Mouse (Mus musculus) lung, adult 2 months (tissue): Measurements from ENCODE around the gene Fbxw8. TPM values are rescaled to one million over a fixed set of nuclear protein-coding genes. Genes with fewer than 3 reads are reported as not detected.

Source experiments
- DNase-seq: peaks from one replicate; pipeline ENCODE4 v3.0.0; 2022
- H3K4me1 ChIP-seq: fragments of 200-500 bp; 2 replicates; pipeline ENCODE4 v1.6.1; 2011; ENCODE audit warnings: low read length; ENCODE audit not compliant: control insufficient read depth, insufficient read depth
- H3K4me3 ChIP-seq: fragments of 200-500 bp; replicated peaks from 2 replicates; pipeline ENCODE3; 2011; ENCODE audit warnings: low read depth, mild to moderate bottlenecking, control low read depth, low read length; ENCODE audit errors: extremely low read depth
- CTCF ChIP-seq: fragments of 200-500 bp; IDR thresholded peaks from 2 replicates; pipeline ENCODE4 v1.5.1; 2011; ENCODE audit warnings: mild to moderate bottlenecking, low read length, control low read depth; ENCODE audit not compliant: insufficient read depth
- POLR2A ChIP-seq: fragments of 200-500 bp; IDR thresholded peaks from 2 replicates; pipeline ENCODE4 v1.6.1; 2011; ENCODE audit warnings: low read depth, mild to moderate bottlenecking, control low read depth, low read length, borderline replicate concordance; ENCODE audit errors: extremely low read depth
- WGBS: fragments of 180-500 bp; shearing (Covaris S2); methylation state at CpG from one replicate; pipeline ENCODE4 v1.1.7; 2018; 5-methylcytosine and 5-hydroxymethylcytosine counted together
- polyA plus RNA-seq: library from polyadenylated mRNA; depleted of rRNA; stranded (reverse); fragments of >200 nt; gene quantifications from 2 replicates; pipeline ENCODE4 v1.2.3, GENCODE M21; 2012

The Fbxw8 gene
- polyA plus RNA-seq, 1 experiment = 79.1 TPM

GRCm38 (mm10) chr5:118118351-118118750 lies 36.9 kb downstream of the Fbxw8 start:
- DNase-seq = no peak
- WGBS = 79% methylated on average over 3 of the region's 3 CpGs
- H3K4me1 ChIP-seq = no peaks in the 10 kb centered on the region
- no peak overlapping the region for H3K4me3 ChIP-seq
- TF ChIP-seq POLR2A = no peak
- no peak for TF ChIP-seq CTCF

GRCm38 (mm10) chr5:118113617-118114016 lies 41.6 kb downstream of the Fbxw8 start:
- H3K4me3 ChIP-seq = no peak overlapping the region
- TF ChIP-seq CTCF = no peak
- TF ChIP-seq POLR2A = no peak
- no peaks in the 10 kb centered on the region for H3K4me1 ChIP-seq
- no peak for DNase-seq
- 75% methylated on average over 13 of the region's 13 CpGs for WGBS

GRCm38 (mm10) chr5:118113043-118113442 lies 42.2 kb downstream of the Fbxw8 start:
- no peak for DNase-seq
- WGBS = 92% methylated on average over 7 of the region's 7 CpGs
- TF ChIP-seq CTCF (no peak), POLR2A (no peak)
- H3K4me3 ChIP-seq = no peak overlapping the region
- no peaks in the 10 kb centered on the region for H3K4me1 ChIP-seq

- DNase-seq = no peak
- TF ChIP-seq POLR2A (no peak), CTCF (no peak)
- Histone ChIP-seq H3K4me1 (no peaks in the 10 kb centered on the region), H3K4me3 (no peak overlapping the region)
- 87% methylated on average over 7 of the region's 7 CpGs for WGBS
Observed at GRCm38 (mm10) chr5:118108794-118109440, 46.3 kb downstream of the Fbxw8 start.

- no peak for DNase-seq
- TF ChIP-seq CTCF (no peak), POLR2A (no peak)
- WGBS = 88% methylated on average over 17 of the region's 17 CpGs
Observed at GRCm38 (mm10) chr5:118108124-118108793, 47.0 kb downstream of the Fbxw8 start.

GRCm38 (mm10) chr5:118106667-118107066 lies 48.6 kb downstream of the Fbxw8 start:
- no peak overlapping the region for H3K4me3 ChIP-seq
- H3K4me1 ChIP-seq = no peaks in the 10 kb centered on the region
- WGBS = 97% methylated on average over 10 of the region's 10 CpGs
- TF ChIP-seq CTCF = no peak
- TF ChIP-seq POLR2A = no peak
- DNase-seq = no peak

More at GRCm38 (mm10) chr5:118108124-118108793, 47.0 kb downstream of the Fbxw8 start:
- Histone ChIP-seq H3K4me1 (no peaks in the 10 kb centered on the region), H3K4me3 (no peak overlapping the region)

GRCm38 (mm10) chr5:118105536-118105935 lies 49.7 kb downstream of the Fbxw8 start:
- no peak for TF ChIP-seq CTCF
- no peak for TF ChIP-seq POLR2A
- Histone ChIP-seq H3K4me3 (no peak overlapping the region), H3K4me1 (no peaks in the 10 kb centered on the region)
- 85% methylated on average over 8 of the region's 8 CpGs for WGBS
- DNase-seq = no peak

GRCm38 (mm10) chr5:118099870-118100478 lies 55.3 kb downstream of the Fbxw8 start:
- no peak for DNase-seq
- WGBS = 81% methylated on average over 8 of the region's 8 CpGs
- no peak for TF ChIP-seq POLR2A
- no peak for TF ChIP-seq CTCF
- Histone ChIP-seq H3K4me1 (no peaks in the 10 kb centered on the region), H3K4me3 (no peak overlapping the region)

- Histone ChIP-seq H3K4me3 (no peak overlapping the region), H3K4me1 (no peaks in the 10 kb centered on the region)
- DNase-seq = no peak
- 81% methylated on average over 11 of the region's 11 CpGs for WGBS
- no peak for TF ChIP-seq CTCF
Observed at GRCm38 (mm10) chr5:118099069-118099869, 56.0 kb downstream of the Fbxw8 start.
